Mouse (Mus musculus): ENCODE measurements around the gene Tufm. TPM values are rescaled to one million over a fixed set of nuclear protein-coding genes. Genes with fewer than 3 reads are reported as not detected.
A peak's percentile ranks its signal among the peaks of the same experiment; 100 is the strongest.

The Tufm gene
- polyA plus RNA-seq, 1 experiment from 2014 or later, result 42.9 TPM

DNA sequence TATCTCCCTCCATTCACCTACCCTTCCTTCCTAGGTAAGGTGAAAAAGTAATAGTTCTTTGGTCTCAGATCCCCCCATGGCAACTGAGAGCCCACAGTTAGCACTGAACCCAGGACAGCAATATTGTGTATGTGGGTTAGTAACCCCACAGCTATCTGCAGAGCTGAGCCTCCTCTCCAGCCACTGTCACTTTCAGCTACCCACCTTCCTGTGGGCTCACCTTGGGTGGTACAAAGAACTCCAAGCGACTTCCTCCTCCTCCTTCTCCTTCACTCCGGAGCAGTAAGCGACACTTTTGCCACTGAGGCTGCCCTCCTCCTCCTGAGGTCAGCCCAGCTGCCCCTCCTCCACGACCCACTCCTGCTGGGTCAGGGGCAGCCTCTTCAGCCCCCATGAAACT, 15.3 kb upstream of the Tufm start:
- WGBS (ENCODE audit: missing documents), result 22% methylated on average over 1 of the region's 4 CpGs
- H3K79me2 ChIP-seq (ENCODE audit: inconsistent target), result peaks cover 4% of the 10 kb centered on the region; the same call in 1 of the 2 replicates
- H3K4me3 ChIP-seq (ENCODE audit: inconsistent target), result no peak overlapping the region
- H3K27ac ChIP-seq, result no peak overlapping the region
- H3K36me3 ChIP-seq (ENCODE audit: inconsistent target), result peaks cover 38% of the 10 kb centered on the region

DNA sequence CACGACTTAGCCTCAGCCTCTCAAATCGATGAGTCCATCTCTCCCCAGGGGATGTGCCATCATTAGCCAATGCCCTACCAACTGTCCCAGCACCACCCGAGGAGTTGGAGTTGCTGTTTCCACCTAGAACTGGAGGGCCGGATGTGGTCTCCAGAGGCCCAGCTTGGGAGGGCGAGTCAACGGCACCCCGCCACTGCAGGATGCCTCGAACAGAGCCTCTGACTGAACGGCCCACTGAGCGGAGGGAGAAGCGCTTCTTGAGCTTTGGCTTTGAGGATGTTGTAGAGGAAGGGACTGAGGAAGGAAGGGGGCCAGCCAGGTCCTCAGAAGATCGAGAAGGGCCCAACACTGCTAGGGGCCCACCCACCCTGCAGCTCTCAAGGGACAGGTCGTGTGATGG, 14.9 kb upstream of the Tufm start:
- H3K79me2 ChIP-seq (ENCODE audit: inconsistent target), result peaks cover 4% of the 10 kb centered on the region; the same call in 1 of the 2 replicates
- WGBS (ENCODE audit: missing documents), result 20% methylated on average over 13 of the region's 13 CpGs
- no peak overlapping the region for H3K27ac ChIP-seq
- H3K36me3 ChIP-seq (ENCODE audit: inconsistent target), result peaks cover 34% of the 10 kb centered on the region
- no peak overlapping the region for H3K4me3 ChIP-seq (ENCODE audit: inconsistent target)

- 30% methylated on average over 16 of the region's 16 CpGs for WGBS (ENCODE audit: missing documents)
- H3K79me2 ChIP-seq (ENCODE audit: inconsistent target), result peaks cover 4% of the 10 kb centered on the region; the same call in 1 of the 2 replicates
- peaks cover 30% of the 10 kb centered on the region for H3K36me3 ChIP-seq (ENCODE audit: inconsistent target)
- no peak overlapping the region for H3K27ac ChIP-seq
- no peak overlapping the region for H3K4me3 ChIP-seq (ENCODE audit: inconsistent target)
These were observed 14.4 kb upstream of the Tufm start for GRCm38 (mm10) chr7:126472713-126473112.

- no peak overlapping the region for H3K27ac ChIP-seq
- H3K79me2 ChIP-seq (ENCODE audit: inconsistent target), result peaks cover 4% of the 10 kb centered on the region; the same call in 1 of the 2 replicates
- peaks cover 21% of the 10 kb centered on the region for H3K36me3 ChIP-seq (ENCODE audit: inconsistent target)
- 72% methylated on average over 9 of the region's 9 CpGs for WGBS (ENCODE audit: missing documents)
- peak overlapping the region; percentile 69; the same call in 1 of the 2 replicates for H3K4me3 ChIP-seq (ENCODE audit: inconsistent target)
These were observed 13.6 kb upstream of the Tufm start for GRCm38 (mm10) chr7:126473470-126474086.

GRCm38 (mm10) chr7:126474486-126474955, 12.6 kb upstream of the Tufm start:
- 2% methylated on average over 14 of the region's 27 CpGs for WGBS (ENCODE audit: missing documents)
- Histone ChIP-seq H3K36me3 (ENCODE audit: inconsistent target) (peaks cover 12% of the 10 kb centered on the region), H3K79me2 (ENCODE audit: inconsistent target) (peaks cover 4% of the 10 kb centered on the region; the same call in 1 of the 2 replicates), H3K27ac (0 out of 2 replicates have a peak overlapping the region, but pooled peaks have one; percentile 25), H3K4me3 (ENCODE audit: inconsistent target) (peak overlapping the region; percentile 69)

GRCm38 (mm10) chr7:126474993-126475581, 12.1 kb upstream of the Tufm start, which contains the start of gene Sh2b1:
Gene Sh2b1 (minus strand): TSS chr7:126475424.
- WGBS (ENCODE audit: missing documents), result under 1% methylated on average over 53 of the region's 53 CpGs
- peak within 1 kb of the TSS; percentile 83 for H3K27ac ChIP-seq
- peaks cover 4% of the 10 kb centered on the region; the same call in 1 of the 2 replicates for H3K79me2 ChIP-seq (ENCODE audit: inconsistent target)
- H3K4me3 ChIP-seq (ENCODE audit: inconsistent target), result peak within 1 kb of the TSS; percentile 69
- H3K36me3 ChIP-seq (ENCODE audit: inconsistent target), result peaks cover 11% of the 10 kb centered on the region; the same call in 1 of the 2 replicates

DNA sequence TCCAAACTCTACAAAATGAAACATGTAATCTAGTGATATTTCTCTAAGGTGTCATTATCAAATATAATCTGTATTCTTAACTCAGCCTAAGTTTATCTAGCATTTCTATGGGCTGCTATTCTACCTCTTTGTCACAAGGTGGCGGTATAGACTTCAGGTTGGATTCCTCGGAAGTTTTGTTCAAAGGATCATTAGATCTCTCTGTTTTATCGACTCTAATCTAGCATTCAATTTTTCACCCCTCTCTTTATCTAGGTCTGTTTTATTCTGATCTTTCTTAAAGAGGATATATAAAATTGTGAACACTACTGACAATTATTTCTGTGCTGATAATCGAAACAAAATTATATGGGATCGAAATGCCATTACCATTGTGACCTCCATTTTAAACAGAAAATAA, 5.5 kb upstream of the Tufm start:
- peak overlapping the region; percentile 36 for H3K4me3 ChIP-seq (ENCODE audit: inconsistent target)

GRCm38 (mm10) chr7:126482392-126482871, 4.7 kb upstream of the Tufm start:
- no peaks in the 10 kb centered on the region; the same call in 1 of the 2 replicates for H3K79me2 ChIP-seq (ENCODE audit: inconsistent target)
- 2% methylated on average over 22 of the region's 23 CpGs for WGBS (ENCODE audit: missing documents)
- no peaks in the 10 kb centered on the region for H3K36me3 ChIP-seq (ENCODE audit: inconsistent target)
- H3K27ac ChIP-seq, result peak overlapping the region; percentile 49
- H3K4me3 ChIP-seq (ENCODE audit: inconsistent target), result peak overlapping the region; percentile 36

More for the DNA sequence above, 5.5 kb upstream of the Tufm start:
- Histone ChIP-seq H3K79me2 (ENCODE audit: inconsistent target) (no peaks in the 10 kb centered on the region), H3K27ac (peak overlapping the region; percentile 49), H3K36me3 (ENCODE audit: inconsistent target) (no peaks in the 10 kb centered on the region)
- 22% methylated on average over 5 of the region's 5 CpGs for WGBS (ENCODE audit: missing documents)

GRCm38 (mm10) chr7:126487617-126488385, 640 bp downstream of the Tufm start:
- H3K36me3 ChIP-seq (ENCODE audit: inconsistent target), result peaks cover 12% of the 10 kb centered on the region; the same call in 1 of the 2 replicates
- peak overlapping the region; percentile 67 for H3K4me3 ChIP-seq (ENCODE audit: inconsistent target)
- 10% methylated on average over 13 of the region's 25 CpGs for WGBS (ENCODE audit: missing documents)
- 0 out of 2 replicates have a peak overlapping the region, but pooled peaks have one; percentile 17 for H3K27ac ChIP-seq
- peaks cover 14% of the 10 kb centered on the region for H3K79me2 ChIP-seq (ENCODE audit: inconsistent target)

DNA sequence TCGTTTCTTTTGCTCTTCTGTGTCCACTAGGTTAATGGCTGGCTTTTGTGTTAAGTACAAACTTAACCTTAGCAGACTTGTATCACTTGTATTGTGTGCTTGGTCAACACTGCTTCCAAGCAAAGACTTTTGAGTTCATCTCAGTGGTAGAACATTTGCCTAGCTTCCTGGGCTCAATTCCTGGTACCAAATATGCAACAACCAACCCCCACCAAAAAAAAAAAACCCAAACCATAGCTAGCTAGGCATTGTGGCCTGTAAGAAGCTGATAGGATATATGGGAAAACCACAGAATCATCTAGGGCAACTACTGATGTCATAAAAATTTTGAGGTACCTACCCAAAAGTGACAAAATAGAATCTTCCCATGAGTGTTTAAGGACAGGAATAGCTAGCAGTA, 3.8 kb downstream of the Tufm start:
- H3K27ac ChIP-seq, result no peak overlapping the region
- 73% methylated on average over 1 of the region's 1 CpGs for WGBS (ENCODE audit: missing documents)
- peaks cover 44% of the 10 kb centered on the region for H3K36me3 ChIP-seq (ENCODE audit: inconsistent target)
- no peak overlapping the region for H3K4me3 ChIP-seq (ENCODE audit: inconsistent target)
- peaks cover 30% of the 10 kb centered on the region for H3K79me2 ChIP-seq (ENCODE audit: inconsistent target)

DNA sequence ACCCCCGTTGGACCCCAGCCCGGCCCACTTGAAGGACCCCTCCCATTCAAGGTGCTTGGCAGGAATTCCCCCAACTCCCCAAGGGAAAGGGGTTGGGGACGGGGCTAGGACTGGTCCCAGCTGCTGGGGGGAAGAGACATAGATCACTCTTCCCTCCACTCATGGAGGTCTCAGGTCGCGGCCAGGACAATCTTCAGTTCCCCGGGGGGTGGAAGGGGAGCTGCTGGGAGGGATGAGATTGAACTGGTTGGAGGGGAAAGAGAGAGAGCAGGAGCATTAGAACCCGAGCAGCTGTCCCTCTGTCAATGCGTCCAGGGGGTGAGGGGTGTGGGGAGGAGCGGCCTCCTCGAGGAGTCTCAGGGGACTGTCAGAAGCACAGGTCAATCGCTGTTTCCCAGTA, 4.8 kb downstream of the Tufm start:
- no peak overlapping the region for H3K4me3 ChIP-seq (ENCODE audit: inconsistent target)
- peaks cover 39% of the 10 kb centered on the region for H3K79me2 ChIP-seq (ENCODE audit: inconsistent target)
- peaks cover 54% of the 10 kb centered on the region for H3K36me3 ChIP-seq (ENCODE audit: inconsistent target)
- H3K27ac ChIP-seq, result no peak overlapping the region
- WGBS (ENCODE audit: missing documents), result 94% methylated on average over 11 of the region's 11 CpGs

DNA sequence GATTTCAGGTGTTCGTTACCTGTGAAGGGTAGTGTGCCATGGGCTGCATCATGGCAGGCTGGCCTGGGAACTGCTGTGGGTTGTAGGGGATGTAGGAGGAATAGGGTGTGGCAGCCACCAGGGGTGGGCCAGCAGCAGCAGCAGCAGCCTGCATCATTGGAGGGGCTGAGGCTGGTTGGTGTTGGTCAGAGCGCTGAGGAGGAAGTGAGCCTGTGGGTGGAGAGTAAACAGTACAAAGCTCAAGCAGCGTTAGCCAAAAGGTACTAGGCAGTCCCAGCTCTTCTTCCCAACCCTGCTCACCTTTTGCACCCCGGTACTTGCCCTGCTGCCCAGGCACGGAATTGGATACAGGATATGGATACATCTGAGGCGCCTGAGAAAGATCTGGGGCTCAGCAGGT, 7.0 kb downstream of the Tufm start:
- Histone ChIP-seq H3K36me3 (ENCODE audit: inconsistent target) (peaks cover 73% of the 10 kb centered on the region), H3K27ac (no peak overlapping the region), H3K4me3 (ENCODE audit: inconsistent target) (no peak overlapping the region), H3K79me2 (ENCODE audit: inconsistent target) (peaks cover 47% of the 10 kb centered on the region)
- 92% methylated on average over 6 of the region's 6 CpGs for WGBS (ENCODE audit: missing documents)

DNA sequence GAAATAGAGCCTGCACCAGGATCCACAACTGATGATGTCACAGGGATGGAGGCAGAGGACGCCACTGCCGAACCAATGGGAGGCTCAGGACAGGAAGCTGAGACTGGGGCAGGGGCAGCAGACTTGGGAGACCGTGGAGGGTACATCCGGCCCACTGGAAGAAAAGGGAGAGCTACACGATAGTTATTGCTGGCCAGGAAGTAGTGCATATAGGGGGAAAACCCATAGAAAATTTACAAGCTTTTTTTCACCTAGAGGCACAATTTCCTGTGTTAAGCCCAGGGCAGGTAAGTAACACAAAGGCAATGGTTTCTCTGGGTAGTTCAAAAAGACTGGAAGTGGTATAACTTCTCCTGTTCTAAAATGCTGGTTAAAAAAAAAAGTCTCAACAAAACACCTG, 9.3 kb downstream of the Tufm start:
- H3K4me3 ChIP-seq (ENCODE audit: inconsistent target), result no peak overlapping the region
- no peak overlapping the region for H3K27ac ChIP-seq
- peaks cover 86% of the 10 kb centered on the region for H3K36me3 ChIP-seq (ENCODE audit: inconsistent target)
- H3K79me2 ChIP-seq (ENCODE audit: inconsistent target), result peaks cover 71% of the 10 kb centered on the region
- WGBS (ENCODE audit: missing documents), result 97% methylated on average over 5 of the region's 5 CpGs

DNA sequence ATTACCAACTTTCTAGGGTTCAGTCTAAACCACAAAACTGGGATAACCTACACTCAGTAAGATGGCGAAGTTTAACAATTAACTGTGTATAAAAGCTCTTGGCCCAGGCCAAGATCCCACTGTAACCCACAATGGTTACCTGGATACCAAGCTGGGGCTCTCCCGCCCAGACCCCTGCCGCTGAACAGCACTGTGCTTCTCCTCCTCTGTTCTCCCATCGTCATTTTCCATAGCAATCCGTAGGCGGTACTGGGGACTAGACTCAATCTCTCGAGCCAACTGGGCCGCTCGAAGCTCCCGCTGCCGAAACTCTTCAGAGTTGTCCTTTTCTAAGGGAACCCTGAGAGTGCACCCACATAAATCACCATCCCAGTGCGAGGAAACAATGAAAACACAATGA, 10.8 kb downstream of the Tufm start:
- WGBS (ENCODE audit: missing documents), result 92% methylated on average over 12 of the region's 12 CpGs
- Histone ChIP-seq H3K36me3 (ENCODE audit: inconsistent target) (peaks cover 79% of the 10 kb centered on the region), H3K4me3 (ENCODE audit: inconsistent target) (no peak overlapping the region), H3K79me2 (ENCODE audit: inconsistent target) (peaks cover 76% of the 10 kb centered on the region), H3K27ac (no peak overlapping the region)

Measured in macrophage (primary cell).